ENCODE assay signal across 17 mouse cellular contexts in the genomic region with DNA sequence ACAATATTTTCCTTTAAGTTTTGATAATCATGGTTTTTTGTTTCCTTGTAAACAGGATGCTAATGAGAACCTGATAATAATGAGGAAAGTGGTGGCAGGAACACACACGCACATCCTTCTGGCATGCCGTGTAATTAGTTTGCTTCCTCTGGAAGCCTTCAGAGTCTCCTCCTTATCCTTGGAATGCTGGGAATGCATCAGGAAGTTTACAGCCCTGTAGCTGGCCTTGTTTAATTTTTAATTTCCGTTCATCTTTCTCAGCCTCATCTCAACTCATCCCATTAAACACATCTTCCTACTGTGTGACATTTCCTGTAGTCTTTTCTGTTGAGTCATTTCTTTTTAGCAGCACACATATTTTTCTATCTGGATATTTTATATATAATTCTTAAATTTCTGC.
DNase-seq lines count a peak whose midpoint lies in the region; ATAC-seq and TF ChIP-seq lines count a peak whose summit lies in the region.
"Had no signal": no experiment of that assay in that cellular context is flagged by ENCODE, and none has a peak within 500 bp of the region (broad histone marks: within the 10 kb centered on the region; RNA-seq: fewer than 3 reads in every experiment).

No protein-coding gene starts in this region.

- DNase-seq in embryo, embryonic 11 days = peak; percentile 16
- DNase-seq in embryo, embryonic 10.5 days (ENCODE audit: low spot score) = no peak
- DNase-seq in kidney, postnatal 0 days (ENCODE audit: low spot score) = peak; percentile 64
- no peak for DNase-seq in kidney, adult 8-10 months
- no peak for DNase-seq in stomach, postnatal 0 days (ENCODE audit: low spot score)
- no peak for DNase-seq in heart, postnatal 14 days
- DNase-seq in layer of hippocampus, postnatal 14 days (ENCODE audit: low spot score in 2 of 2) = no peak
- DNase-seq: cerebellum, adult 9-11 months; heart, adult 11 months; right cerebral cortex, adult 18-20 months; thymus, adult 18-20 months had no signal

- ATAC-seq in kidney, postnatal 0 days (replicated peaks; ENCODE audit: low FRiP score, low read depth) = no peak
- ATAC-seq in stomach, embryonic 14.5 days (ENCODE audit: insufficient number of reproducible peaks, insufficient read depth, low FRiP score, low read depth) = peak; percentile 28; the same call in 1 of the 2 replicates
- ATAC-seq in stomach, postnatal 0 days (ENCODE audit: low FRiP score, low TSS enrichment) = no peak
- ATAC-seq: forebrain, embryonic 16.5 days; midbrain, embryonic 13.5 days had no signal

- TF ChIP-seq EP300 in stomach, postnatal 0 days (optimal IDR thresholded peaks at IDR 0.05) = no peak

- H3K9me3 ChIP-seq in kidney, postnatal 0 days (replicated peaks; ENCODE audit: low read length) = no peaks in the 10 kb centered on the region
- no peaks in the 10 kb centered on the region for H3K9me3 ChIP-seq in stomach, embryonic 14.5 days (ENCODE audit: control insufficient read depth, low read depth, low read length)
- H3K9me3 ChIP-seq in stomach, postnatal 0 days (ENCODE audit: control insufficient read depth, low read length) = no peaks in the 10 kb centered on the region
- H3K9me3 ChIP-seq: embryonic facial prominence, embryonic 10.5 days; limb, embryonic 12.5 days; midbrain, embryonic 13.5 days had no signal

- no peak for TF ChIP-seq CTCF in kidney, postnatal 0 days (IDR thresholded peaks at IDR 0.05; ENCODE audit: low read depth)
- TF ChIP-seq CTCF in stomach, postnatal 0 days (IDR thresholded peaks at IDR 0.05; ENCODE audit: low read depth) = no peak

- H3K9ac ChIP-seq in kidney, postnatal 0 days (ENCODE audit: low read depth, low read length) = no peak overlapping the region
- H3K9ac ChIP-seq in stomach, embryonic 14.5 days (replicated peaks; ENCODE audit: low read depth, low read length) = no peak overlapping the region
- no peak overlapping the region for H3K9ac ChIP-seq in stomach, postnatal 0 days (ENCODE audit: low read length)
- H3K9ac ChIP-seq: limb, embryonic 12.5 days; midbrain, embryonic 13.5 days had no signal

- H3K27ac ChIP-seq in kidney, postnatal 0 days = no peak overlapping the region
- no peak overlapping the region for H3K27ac ChIP-seq in stomach, embryonic 14.5 days (ENCODE audit: low read length)
- H3K27ac ChIP-seq in stomach, postnatal 0 days (replicated peaks) = no peak overlapping the region
- H3K27ac ChIP-seq: embryonic facial prominence, embryonic 10.5 days; layer of hippocampus, adult 2 months; limb, embryonic 12.5 days; midbrain, embryonic 13.5 days had no signal

- no peaks in the 10 kb centered on the region for H3K4me1 ChIP-seq in kidney, postnatal 0 days (replicated peaks; ENCODE audit: insufficient read depth, low read length)
- H3K4me1 ChIP-seq in stomach, embryonic 14.5 days (ENCODE audit: control insufficient read depth, insufficient read depth, low read length) = no peaks in the 10 kb centered on the region
- no peaks in the 10 kb centered on the region for H3K4me1 ChIP-seq in stomach, postnatal 0 days (replicated peaks; ENCODE audit: control insufficient read depth, insufficient read depth)
- H3K4me1 ChIP-seq: limb, embryonic 12.5 days; midbrain, embryonic 13.5 days had no signal

- no peaks in the 10 kb centered on the region for H3K36me3 ChIP-seq in kidney, postnatal 0 days (ENCODE audit: insufficient read depth, low read length)
- H3K36me3 ChIP-seq in stomach, embryonic 14.5 days (ENCODE audit: control insufficient read depth, insufficient read depth, low read length) = no peaks in the 10 kb centered on the region
- no peaks in the 10 kb centered on the region for H3K36me3 ChIP-seq in stomach, postnatal 0 days (ENCODE audit: control insufficient read depth, insufficient read depth, low read length)
- H3K36me3 ChIP-seq: embryonic facial prominence, embryonic 10.5 days; limb, embryonic 12.5 days; midbrain, embryonic 13.5 days had no signal

- 16% methylated on average over 3 of the region's 3 CpGs for WGBS in kidney, postnatal 0 days
- 11% methylated on average over 3 of the region's 3 CpGs for WGBS in stomach, embryonic 14.5 days
- 8% methylated on average over 3 of the region's 3 CpGs for WGBS in stomach, postnatal 0 days

- no peaks in the 10 kb centered on the region for H3K27me3 ChIP-seq in kidney, postnatal 0 days (ENCODE audit: insufficient read depth, low read length)
- no peaks in the 10 kb centered on the region for H3K27me3 ChIP-seq in stomach, embryonic 14.5 days (ENCODE audit: control insufficient read depth, insufficient read depth, low read length)
- no peaks in the 10 kb centered on the region for H3K27me3 ChIP-seq in stomach, postnatal 0 days (ENCODE audit: control insufficient read depth, insufficient read depth, low read length)
- H3K27me3 ChIP-seq: limb, embryonic 12.5 days; midbrain, embryonic 13.5 days had no signal

- no peak overlapping the region for H3K4me3 ChIP-seq in kidney, postnatal 0 days (replicated peaks; ENCODE audit: low read depth, low read length)
- no peak overlapping the region for H3K4me3 ChIP-seq in stomach, embryonic 14.5 days (ENCODE audit: low read depth, low read length)
- H3K4me3 ChIP-seq in stomach, postnatal 0 days (ENCODE audit: low read depth, low read length) = no peak overlapping the region
- H3K4me3 ChIP-seq: embryonic facial prominence, embryonic 10.5 days; layer of hippocampus, adult 2 months; limb, embryonic 12.5 days; midbrain, embryonic 13.5 days had no signal

- intact Hi-C loops in heart, postnatal 14 days (cut with DNase I) = no loop called here

- no peak overlapping the region for H3K4me2 ChIP-seq in kidney, postnatal 0 days (ENCODE audit: low read length)
- H3K4me2 ChIP-seq in stomach, embryonic 14.5 days (replicated peaks; ENCODE audit: low read depth, low read length) = no peak overlapping the region
- H3K4me2 ChIP-seq in stomach, postnatal 0 days (replicated peaks; ENCODE audit: low read depth) = no peak overlapping the region
- H3K4me2 ChIP-seq: limb, embryonic 12.5 days; midbrain, embryonic 13.5 days had no signal

Comparison
In these comparisons a context has a peak if more than half of its experiments do, and no peak if none do; other contexts are left out.
1. DNase-seq: peak in embryo, embryonic 11 days (single experiment) and kidney, postnatal 0 days (single experiment); none in embryo, embryonic 10.5 days (single experiment), kidney, adult 8-10 months (0 of 2), stomach, postnatal 0 days (single experiment), heart, postnatal 14 days (0 of 2) and layer of hippocampus, postnatal 14 days (0 of 2).